Mouse (Mus musculus) embryonic fibroblast, embryonic 13.5 days (primary cell): ENCODE data around the gene Fbxo9.

Source experiments
- CTCF ChIP-seq: IDR thresholded peaks from 2 replicates; pipeline ENCODE4 v1.5.1; 2011; ENCODE audit warnings: mild to moderate bottlenecking, control low read depth, low read length, moderate library complexity, borderline replicate concordance; ENCODE audit not compliant: insufficient read depth
- POLR2A ChIP-seq: IDR thresholded peaks from 2 replicates; pipeline ENCODE4 v1.6.1; 2011; ENCODE audit warnings: low read depth, mild to moderate bottlenecking, control low read depth, low read length, moderate library complexity

- TF ChIP-seq POLR2A = no peak
- TF ChIP-seq CTCF = no peak
Observed at GRCm38 (mm10) chr9:78035831-78036230, 73.0 kb downstream of the Fbxo9 start.
